Mouse (Mus musculus) brain, embryonic 14.5 days (tissue): ENCODE results near the gene Pcna.

Experiments
- CTCF ChIP-seq: fragments of 200-500 bp; IDR thresholded peaks from 2 replicates; pipeline ENCODE4 v1.5.1; 2012; ENCODE audit warnings: inconsistent platforms, mild to moderate bottlenecking, moderate library complexity, borderline replicate concordance; ENCODE audit not compliant: insufficient read depth, insufficient read length; ENCODE audit errors: extremely low read depth
- POLR2A ChIP-seq: fragments of 200-500 bp; IDR thresholded peaks from 2 replicates; pipeline ENCODE4 v1.6.1; 2012; ENCODE audit warnings: mild to moderate bottlenecking, inconsistent platforms, borderline replicate concordance; ENCODE audit not compliant: poor library complexity, insufficient read depth, insufficient read length, severe bottlenecking; ENCODE audit errors: extremely low read depth

- no peak for TF ChIP-seq POLR2A
- no peak for TF ChIP-seq CTCF
Observed at GRCm38 (mm10) chr2:132280518-132281120, 27.5 kb upstream of the Pcna start.
